Comparison of ENCODE assay signal across 8 mouse cellular contexts in genomic region chr5:115844368-115844765, GRCm38 (mm10). TPM values are rescaled to one million over a fixed set of nuclear protein-coding genes. Genes with fewer than 3 reads are reported as not detected.
DNase-seq lines count a peak whose midpoint lies in the region; ATAC-seq lines count a peak whose summit lies in the region.

No protein-coding gene starts in this region.

- 0 out of 2 replicates have a peak, but pooled peaks have one; percentile 3 for ATAC-seq in neural tube, embryonic 11.5 days (ENCODE audit: insufficient read depth, low FRiP score, low TSS enrichment)
- no peak for ATAC-seq in forebrain, embryonic 13.5 days
- ATAC-seq in liver, embryonic 16.5 days (ENCODE audit: low read depth): peak; percentile 31
- no peak for ATAC-seq in stomach, embryonic 15.5 days (ENCODE audit: insufficient read depth, low FRiP score, low read depth)
- no peak for ATAC-seq in inflammation-experienced regulatory T-cells, adult 6 months

- H3K4me1 ChIP-seq in neural tube, embryonic 11.5 days (ENCODE audit: control insufficient read depth, insufficient read depth, low read length): peaks cover 10% of the 10 kb centered on the region
- H3K4me1 ChIP-seq in forebrain, embryonic 13.5 days: peaks cover 45% of the 10 kb centered on the region
- H3K4me1 ChIP-seq in liver, embryonic 16.5 days (ENCODE audit: control insufficient read depth, low read depth, low read length): peaks cover 19% of the 10 kb centered on the region
- peaks cover 12% of the 10 kb centered on the region; the same call in 1 of the 2 replicates for H3K4me1 ChIP-seq in stomach, embryonic 15.5 days

- H3K36me3 ChIP-seq in neural tube, embryonic 11.5 days (ENCODE audit: control insufficient read depth, insufficient read depth, low read length): no peaks in the 10 kb centered on the region
- H3K36me3 ChIP-seq in forebrain, embryonic 13.5 days (ENCODE audit: poor library complexity, severe bottlenecking): peaks cover 5% of the 10 kb centered on the region; the same call in 1 of the 2 replicates
- H3K36me3 ChIP-seq in liver, embryonic 16.5 days (ENCODE audit: control insufficient read depth, insufficient read depth): peaks cover 4% of the 10 kb centered on the region; the same call in 1 of the 2 replicates
- 0 out of 2 replicates have a peak, but pooled peaks cover 4% of the 10 kb centered on the region for H3K36me3 ChIP-seq in stomach, embryonic 15.5 days

- DNase-seq in neural tube, embryonic 11.5 days (ENCODE audit: low spot score): no peak
- DNase-seq in neural tube, embryonic 10.5 days (ENCODE audit: extremely low spot score, low spot score): no peak
- DNase-seq in gastrocnemius, postnatal 25 days: no peak
- no peak for DNase-seq in testis, postnatal 10 days (ENCODE audit: low spot score)

- H3K4me2 ChIP-seq in neural tube, embryonic 11.5 days (ENCODE audit: low read depth): peak overlapping the region; percentile 59
- peak overlapping the region; percentile 93 for H3K4me2 ChIP-seq in forebrain, embryonic 13.5 days
- peak overlapping the region; percentile 87 for H3K4me2 ChIP-seq in liver, embryonic 16.5 days (ENCODE audit: low read depth, low read length)
- H3K4me2 ChIP-seq in stomach, embryonic 15.5 days: peak overlapping the region; percentile 96

- 7% methylated on average over 12 of the region's 12 CpGs for WGBS in neural tube, embryonic 11.5 days
- 6% methylated on average over 12 of the region's 12 CpGs for WGBS in forebrain, embryonic 13.5 days
- 2% methylated on average over 12 of the region's 12 CpGs for WGBS in liver, embryonic 16.5 days (ENCODE audit: insufficient replicate concordance)
- WGBS in stomach, embryonic 15.5 days: 3% methylated on average over 12 of the region's 12 CpGs

- H3K4me3 ChIP-seq in neural tube, embryonic 11.5 days (ENCODE audit: low read depth, low read length): peak overlapping the region; percentile 65
- H3K4me3 ChIP-seq in forebrain, embryonic 13.5 days: peak overlapping the region; percentile 78
- peak overlapping the region; percentile 97 for H3K4me3 ChIP-seq in liver, embryonic 16.5 days (ENCODE audit: low read depth, low read length)
- H3K4me3 ChIP-seq in stomach, embryonic 15.5 days (replicated peaks): peak overlapping the region; percentile 88

- H3K27ac ChIP-seq in neural tube, embryonic 11.5 days (ENCODE audit: low read depth, low read length): peak overlapping the region; percentile 31; the same call in 1 of the 2 replicates
- peak overlapping the region; percentile 69 for H3K27ac ChIP-seq in forebrain, embryonic 13.5 days
- H3K27ac ChIP-seq in liver, embryonic 16.5 days (ENCODE audit: low read length): peak overlapping the region; percentile 82
- H3K27ac ChIP-seq in stomach, embryonic 15.5 days: peak overlapping the region; percentile 22; the same call in 1 of the 2 replicates

- peak overlapping the region; percentile 31 for H3K9ac ChIP-seq in neural tube, embryonic 11.5 days (ENCODE audit: low read length)
- peak overlapping the region; percentile 72 for H3K9ac ChIP-seq in forebrain, embryonic 13.5 days
- H3K9ac ChIP-seq in liver, embryonic 16.5 days (ENCODE audit: low read depth, low read length): peak overlapping the region; percentile 98
- no peak overlapping the region; the same call in 1 of the 2 replicates for H3K9ac ChIP-seq in stomach, embryonic 15.5 days

- H3K27me3 ChIP-seq in neural tube, embryonic 11.5 days (ENCODE audit: control insufficient read depth, insufficient read depth, low read length): no peaks in the 10 kb centered on the region
- H3K27me3 ChIP-seq in forebrain, embryonic 13.5 days: no peaks in the 10 kb centered on the region
- H3K27me3 ChIP-seq in liver, embryonic 16.5 days (ENCODE audit: control insufficient read depth, insufficient read depth, low read depth, low read length): no peaks in the 10 kb centered on the region
- no peaks in the 10 kb centered on the region for H3K27me3 ChIP-seq in stomach, embryonic 15.5 days (replicated peaks)

- no peaks in the 10 kb centered on the region; the same call in 1 of the 2 replicates for H3K9me3 ChIP-seq in neural tube, embryonic 11.5 days (ENCODE audit: control insufficient read depth, low read length)
- 0 out of 2 replicates have a peak, but pooled peaks cover 3% of the 10 kb centered on the region for H3K9me3 ChIP-seq in forebrain, embryonic 13.5 days (replicated peaks)
- no peaks in the 10 kb centered on the region for H3K9me3 ChIP-seq in liver, embryonic 16.5 days (replicated peaks; ENCODE audit: control insufficient read depth, low read length)
- no peaks in the 10 kb centered on the region for H3K9me3 ChIP-seq in stomach, embryonic 15.5 days

RNA-seq across cellular contexts. Expression of gene Cit, which starts 0.7 kb away (rescaled TPM):
- polyA plus RNA-seq in neural tube, embryonic 11.5 days (2014; fragmentation: Nextera tagmentation; extraction: Ambion mirVana): 24.8 and 26.7 TPM in 2 replicates
- 30.8 and 31.3 TPM in 2 replicates for polyA plus RNA-seq in forebrain, embryonic 13.5 days (2015; fragmentation: Nextera tagmentation; extraction: Ambion mirVana)
- 32.7 and 34.1 TPM in 2 replicates for polyA plus RNA-seq in liver, embryonic 16.5 days (2015; fragmentation: Nextera tagmentation; extraction: Ambion mirVana)
- 29.3 and 30.0 TPM in 2 replicates for polyA plus RNA-seq in stomach, embryonic 15.5 days (2015; fragmentation: Nextera tagmentation; extraction: Ambion mirVana)
- total RNA-seq in gastrocnemius, postnatal 25 days (2021): 1 to 10 TPM; 1.4 to 1.8 TPM
- 10 to 100 TPM in 1 of 3 experiments, 1 to 10 TPM in 2; 2.9 to 27.5 (median 4.1) TPM for polyA plus RNA-seq in inflammation-experienced regulatory T-cells, adult 6 months (2017; shearing (Covaris generic))

Comparison
In these comparisons a context has a peak if more than half of its experiments do, and no peak if none do; other contexts are left out.
1. ATAC-seq: peak in neural tube, embryonic 11.5 days (single experiment) and liver, embryonic 16.5 days (single experiment); none in forebrain, embryonic 13.5 days (single experiment), stomach, embryonic 15.5 days (single experiment) and inflammation-experienced regulatory T-cells, adult 6 months (single experiment).
2. H3K27ac ChIP-seq: peak in every context shown above with its lines; median percentile 82 in liver, embryonic 16.5 days; 69 in forebrain, embryonic 13.5 days; 31 in neural tube, embryonic 11.5 days; 22 in stomach, embryonic 15.5 days.
3. Peak in every context shown above with its lines, with median percentiles within 50 percentile points of each other: H3K4me2 ChIP-seq and H3K4me3 ChIP-seq.